Mouse (Mus musculus): Measurements from ENCODE around the gene Mgrn1.

Mgrn1 gene

GRCm38 (mm10) chr16:4979755-4980380 lies 93.8 kb downstream of the Mgrn1 start:
- DNase-seq (ENCODE audit: low spot score) = no peak

GRCm38 (mm10) chr16:4984717-4985116 lies 98.7 kb downstream of the Mgrn1 start:
- DNase-seq (ENCODE audit: low spot score) = no peak

All from ovary, adult 18-20 months (tissue).